Mouse (Mus musculus) large intestine, adult 2 months (tissue): Measurements from ENCODE around the gene Casd1. TPM values are rescaled to one million over a fixed set of nuclear protein-coding genes. Genes with fewer than 3 reads are reported as not detected.

Experiments used
- DNase-seq: peaks from one replicate; pipeline ENCODE4 v3.0.0-alpha.2; 2012; ENCODE audit warnings: low read depth, low spot score
- WGBS: fragments of 180-500 bp; shearing (Covaris S2); methylation state at CpG from one replicate; pipeline ENCODE4 v1.1.7; 2018; 5-methylcytosine and 5-hydroxymethylcytosine counted together
- polyA plus RNA-seq: library from polyadenylated mRNA; depleted of rRNA; stranded (reverse); fragments of >200 nt; gene quantifications from 2 replicates; pipeline ENCODE4 v1.2.3, GENCODE M21; 2012; rRNA removed

The Casd1 gene
- polyA plus RNA-seq, 1 experiment: 8.6 TPM

DNA sequence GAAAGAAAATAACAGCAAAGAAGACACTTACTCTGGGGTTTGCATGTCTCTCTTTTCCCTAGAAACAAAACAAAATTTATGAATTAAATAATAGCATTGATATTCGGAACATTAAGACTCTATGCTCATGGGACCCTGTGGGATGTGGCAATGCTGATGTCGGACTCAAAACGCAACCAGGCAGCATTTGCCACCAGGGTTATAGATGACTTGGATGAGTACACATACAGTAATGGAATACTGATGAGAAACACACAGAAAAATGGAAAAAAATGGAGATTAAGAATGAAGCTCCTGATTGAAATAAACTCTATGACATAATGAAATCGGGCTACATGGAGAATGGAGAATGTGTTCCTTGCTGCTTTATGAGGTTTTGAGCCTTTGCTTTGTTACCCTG, 89.8 kb downstream of the Casd1 start:
- DNase-seq: no peak
- 93% methylated on average over 4 of the region's 4 CpGs for WGBS

Other genes starting within 250 kb of the Casd1 start
- gene Col1a2, start 96.0 kb upstream of the Casd1 start, polyA plus RNA-seq: 35.4 and 54.9 TPM in 2 replicates
- gene Sgce, start 146.4 kb downstream of the Casd1 start, polyA plus RNA-seq: 5.6 and 7.0 TPM in 2 replicates
- gene Peg10, start 146.5 kb downstream of the Casd1 start, polyA plus RNA-seq: 0.17 and 0.38 TPM in 2 replicates